Mouse (Mus musculus) forebrain, embryonic 13.5 days (tissue): Measurements from ENCODE around the gene Gm9758. TPM values are rescaled to one million over a fixed set of nuclear protein-coding genes. Genes with fewer than 3 reads are reported as not detected.
"Not testable (repeated sequence)": the region's sequence is repeated elsewhere in the genome, so short reads cannot be mapped to it uniquely, and the experiment has no call there.

Experiments used
- ATAC-seq: fragments of 200-750 bp; cut with Nextera tagmentation; 2 replicates; pipeline ENCODE4 v1.8.0; 2017
- H3K27ac ChIP-seq: fragments of 300-500 bp; sonication (generic); 2 replicates; pipeline ENCODE4 v1.5.1; 2015; ENCODE audit warnings: inconsistent platforms, mild to moderate bottlenecking, moderate library complexity
- H3K27me3 ChIP-seq: fragments of 300-500 bp; sonication (generic); 2 replicates; pipeline ENCODE4 v1.6.1; 2015; ENCODE audit warnings: mild to moderate bottlenecking, inconsistent platforms
- H3K36me3 ChIP-seq: fragments of 300-500 bp; sonication (generic); 2 replicates; pipeline ENCODE4 v1.6.1; 2015; ENCODE audit warnings: mild to moderate bottlenecking, inconsistent platforms; ENCODE audit not compliant: poor library complexity, severe bottlenecking
- H3K4me1 ChIP-seq: fragments of 300-500 bp; sonication (generic); 2 replicates; pipeline ENCODE4 v1.6.1; 2015; ENCODE audit warnings: inconsistent platforms
- H3K4me2 ChIP-seq: fragments of 300-500 bp; sonication (generic); 2 replicates; pipeline ENCODE4 v1.6.1; 2015; ENCODE audit warnings: inconsistent platforms, mild to moderate bottlenecking, moderate library complexity
- H3K4me3 ChIP-seq: fragments of 300-500 bp; sonication (generic); 2 replicates; pipeline ENCODE4 v1.5.1; 2015; ENCODE audit warnings: mild to moderate bottlenecking, inconsistent platforms
- H3K9ac ChIP-seq: fragments of 300-500 bp; sonication (generic); 2 replicates; pipeline ENCODE4 v1.6.1; 2015; ENCODE audit warnings: mild to moderate bottlenecking, inconsistent platforms
- H3K9me3 ChIP-seq: fragments of 300-500 bp; sonication (generic); replicated peaks from 2 replicates; pipeline ENCODE4 v1.6.1; 2016; ENCODE audit warnings: inconsistent platforms
- WGBS: fragments of 180-500 bp; shearing (Covaris S2); methylation state at CpG from one replicate; pipeline ENCODE4 v1.1.7; 2015; 5-methylcytosine and 5-hydroxymethylcytosine counted together
- polyA plus RNA-seq: library from polyadenylated mRNA; unstranded; fragments of >200 nt; fragmentation: Nextera tagmentation; extraction: Ambion mirVana; gene quantifications from 2 replicates; pipeline ENCODE4 v1.2.1, GENCODE M21; 2015

Gene Gm9758
- polyA plus RNA-seq, 1 experiment from 2014 or later, result not detected

- H3K4me1 ChIP-seq, ATAC-seq, H3K4me3 ChIP-seq, H3K27ac ChIP-seq, H3K36me3 ChIP-seq, H3K9ac ChIP-seq, H3K27me3 ChIP-seq, H3K9me3 ChIP-seq, H3K4me2 ChIP-seq: not testable (repeated sequence)
- 30% methylated on average over 4 of the region's 4 CpGs for WGBS
Measured at GRCm38 (mm10) chr5:14927047-14927446, 12.3 kb upstream of the Gm9758 start.

DNA sequence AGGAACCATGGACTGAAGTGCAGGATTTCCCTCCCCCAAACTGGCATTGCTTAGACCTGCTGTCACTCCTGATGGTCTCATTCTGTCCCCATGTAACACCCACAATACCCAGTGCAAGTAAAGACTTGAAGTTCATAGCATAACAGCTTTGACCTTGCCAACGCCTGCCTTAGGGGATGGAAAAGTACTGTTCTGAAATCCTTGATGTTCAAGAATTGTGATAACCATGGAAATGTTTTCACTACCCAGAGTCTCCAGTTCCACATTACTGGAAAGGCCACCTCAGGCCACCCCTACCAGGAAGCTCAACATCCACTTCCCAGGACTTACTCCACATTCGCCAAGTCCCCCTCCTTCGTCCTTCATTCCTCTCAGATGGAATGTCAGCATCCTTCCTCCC is 338 bp downstream of the Gm9758 start:
- not testable (repeated sequence) for H3K9me3 ChIP-seq, ATAC-seq, H3K4me3 ChIP-seq, H3K36me3 ChIP-seq, H3K27ac ChIP-seq, H3K27me3 ChIP-seq, H3K9ac ChIP-seq, H3K4me2 ChIP-seq, H3K4me1 ChIP-seq
- WGBS, result 73% methylated on average over 2 of the region's 3 CpGs

GRCm38 (mm10) chr5:14903539-14903938 is 11.2 kb downstream of the Gm9758 start:
- not testable (repeated sequence) for ATAC-seq, H3K4me2 ChIP-seq, H3K9ac ChIP-seq, H3K4me1 ChIP-seq, H3K27me3 ChIP-seq, H3K36me3 ChIP-seq, H3K4me3 ChIP-seq, H3K9me3 ChIP-seq, H3K27ac ChIP-seq
- WGBS, result 20% methylated on average over 3 of the region's 3 CpGs

GRCm38 (mm10) chr5:14892242-14892641 is 22.5 kb downstream of the Gm9758 start:
- no peaks in the 10 kb centered on the region for H3K27me3 ChIP-seq
- 0 out of 2 replicates have a peak, but pooled peaks cover 6% of the 10 kb centered on the region for H3K9me3 ChIP-seq
- no peak overlapping the region for H3K27ac ChIP-seq
- H3K9ac ChIP-seq, result no peak overlapping the region
- ATAC-seq, result no peak
- H3K4me1 ChIP-seq, result no peaks in the 10 kb centered on the region
- no peak overlapping the region for H3K4me3 ChIP-seq
- no peaks in the 10 kb centered on the region for H3K36me3 ChIP-seq
- 81% methylated on average over 3 of the region's 3 CpGs for WGBS
- no peak overlapping the region for H3K4me2 ChIP-seq

- ATAC-seq, result not testable (repeated sequence)
Measured at GRCm38 (mm10) chr5:14885291-14885690, 29.4 kb downstream of the Gm9758 start.

More at GRCm38 (mm10) chr5:14885291-14885690, 29.4 kb downstream of the Gm9758 start:
- H3K27ac ChIP-seq, H3K4me3 ChIP-seq, H3K27me3 ChIP-seq, H3K9me3 ChIP-seq, H3K4me1 ChIP-seq, H3K4me2 ChIP-seq, H3K36me3 ChIP-seq, H3K9ac ChIP-seq: not testable (repeated sequence)
- WGBS, result 85% methylated on average over 2 of the region's 2 CpGs

Other genes with a start within 250 kb of the Gm9758 start
- not detected in 2 replicates for gene Speer4e, start 23.5 kb upstream of the Gm9758 start, polyA plus RNA-seq
- gene Gm10354, start 64.0 kb upstream of the Gm9758 start, polyA plus RNA-seq, result not detected in 2 replicates
- gene Gm17019, start 118.1 kb upstream of the Gm9758 start, polyA plus RNA-seq, result not detected in 2 replicates